ENCODE assay signal across 13 mouse cellular contexts in genomic region chr17:26753476-26753875, GRCm38 (mm10). TPM values are rescaled to one million over a fixed set of nuclear protein-coding genes. Genes with fewer than 3 reads are reported as not detected.
DNase-seq lines count a peak whose midpoint lies in the region; ATAC-seq lines count a peak whose summit lies in the region.
"Had no signal": no experiment of that assay in that cellular context is flagged by ENCODE, and none has a peak within 500 bp of the region (broad histone marks: within the 10 kb centered on the region; RNA-seq: fewer than 3 reads in every experiment).

No protein-coding gene starts in this region.

- DNase-seq in heart, adult 9 months (ENCODE audit: low spot score in 2 of 2): peak; percentile 10 to 23
- DNase-seq in heart, adult 11 months: no peak
- DNase-seq in B cell, adult 2 months: peak; percentile 30 to 45
- no peak for DNase-seq in thymus, postnatal 14 days
- DNase-seq in adrenal gland, adult 2 months: no peak
- DNase-seq in adrenal gland, adult (ENCODE audit: inconsistent age in 2 of 2, low spot score in 1 of 2): no peak
- DNase-seq: adrenal gland, postnatal 10 days; cerebellum, adult 9-10 months; kidney, postnatal 4 days had no signal

- 0 out of 2 replicates have a peak, but pooled peaks have one; percentile 27 for ATAC-seq in erythroblast, adult 5-6 weeks (replicated peaks; ENCODE audit: low FRiP score, poor library complexity, severe bottlenecking)
- ATAC-seq in monocyte, adult 5-6 weeks (replicated peaks; ENCODE audit: insufficient number of reproducible peaks, low FRiP score, low TSS enrichment, poor library complexity, severe bottlenecking): 0 out of 2 replicates have a peak, but pooled peaks have one; percentile 3
- ATAC-seq: intestine, postnatal 0 days; Patski had no signal

RNA-seq across cellular contexts. Expression of gene Bnip1, which starts 27.4 kb away (rescaled TPM):
- 1.2 and 7.1 TPM in 2 replicates for total RNA-seq in erythroblast, adult 5-6 weeks (2015; ENCODE audit: low replicate concordance)
- total RNA-seq in erythroblast, adult 5-6 weeks (2017; ENCODE audit: low replicate concordance): 6.4 and 8.3 TPM in 2 replicates
- total RNA-seq in monocyte, adult 5-6 weeks (2017): 14.3 to 19.8 TPM (median 16.1 TPM) in 3 replicates
- total RNA-seq in adrenal gland, adult 2 months (2021): 10 to 100 TPM; 22.1 to 22.3 TPM
- polyA plus RNA-seq in adrenal gland, adult 2 months (2012; rRNA removed): 10.1 and 12.9 TPM in 2 replicates

RNA-seq across cellular contexts. Expression of gene Crebrf, which starts 38.0 kb away (rescaled TPM):
- total RNA-seq in erythroblast, adult 5-6 weeks (2015; ENCODE audit: low replicate concordance): 25.9 and 33.4 TPM in 2 replicates
- total RNA-seq in erythroblast, adult 5-6 weeks (2017; ENCODE audit: low replicate concordance): 65.0 and 158 TPM in 2 replicates
- 79.3 to 106 TPM (median 83.5 TPM) in 3 replicates for total RNA-seq in monocyte, adult 5-6 weeks (2017)
- total RNA-seq in adrenal gland, adult 2 months (2021): 10 to 100 TPM; 66.8 to 75.4 TPM
- polyA plus RNA-seq in adrenal gland, adult 2 months (2012; rRNA removed): 1.2 TPM in 2 replicates

Comparison
In these comparisons a context has a peak if more than half of its experiments do, and no peak if none do; other contexts are left out.
1. DNase-seq: peak in heart, adult 9 months (2 of 2) and B cell, adult 2 months (2 of 2); none in heart, adult 11 months (single experiment), thymus, postnatal 14 days (single experiment), adrenal gland, adult 2 months (single experiment) and adrenal gland, adult (0 of 2).